Mouse (Mus musculus) ES-E14 (cell line): ENCODE measurements around the gene Pcdh15. TPM values are rescaled to one million over a fixed set of nuclear protein-coding genes. Genes with fewer than 3 reads are reported as not detected.

Experiments used
- DNase-seq: peaks from one replicate; pipeline ENCODE4 v3.0.0-alpha.2; 2013; ENCODE audit warnings: low read depth, low spot score
- H3K27ac ChIP-seq: 2 replicates; pipeline ENCODE4 v1.5.1; 2012; ENCODE audit warnings: low read depth, mild to moderate bottlenecking, low read length, moderate library complexity, mixed read lengths; ENCODE audit not compliant: poor library complexity, insufficient read depth, severe bottlenecking
- H3K36me3 ChIP-seq: 2 replicates; pipeline ENCODE4 v1.6.1; 2012; ENCODE audit warnings: mild to moderate bottlenecking, low read length, moderate library complexity, mixed read lengths; ENCODE audit not compliant: control insufficient read depth, poor library complexity, insufficient read depth, severe bottlenecking
- H3K4me1 ChIP-seq, 2 experiments: fragments of 150-350 bp in 1 of 2; sonication (generic) in 1 of 2; 2 replicates each; pipeline ENCODE4 v1.6.1; 2012; ENCODE audit warnings: low read length in 2 of 2, mild to moderate bottlenecking in 1 of 2, mixed read lengths in 1 of 2; ENCODE audit not compliant: control insufficient read depth in 2 of 2, insufficient read depth in 2 of 2, poor library complexity in 1 of 2
- H3K4me3 ChIP-seq, 2 experiments: fragments of 150-350 bp in 1 of 2; sonication (generic) in 1 of 2; 2 replicates each; pipeline ENCODE4 v1.5.1; 2012; ENCODE audit warnings: low read length in 2 of 2, low read depth in 1 of 2, mild to moderate bottlenecking in 1 of 2, mixed read lengths in 1 of 2; ENCODE audit not compliant: insufficient read depth in 1 of 2, poor library complexity in 1 of 2, severe bottlenecking in 1 of 2
- H3K9ac ChIP-seq: 2 replicates; pipeline ENCODE4 v1.6.1; 2012; ENCODE audit warnings: low read depth, mild to moderate bottlenecking, low read length, mixed read lengths; ENCODE audit not compliant: poor library complexity, insufficient read depth, severe bottlenecking
- H3K9me3 ChIP-seq: fragments of 150-350 bp; sonication (generic); 2 replicates; pipeline ENCODE4 v1.6.1; 2012; ENCODE audit warnings: low read depth, mild to moderate bottlenecking, low read length; ENCODE audit not compliant: control insufficient read depth, insufficient read depth
- CHD2 ChIP-seq: IDR thresholded peaks from 2 replicates; pipeline ENCODE4 v1.6.1; 2014; ENCODE audit warnings: mild to moderate bottlenecking, low read depth, low read length, inconsistent platforms
- HCFC1 ChIP-seq: IDR thresholded peaks from 2 replicates; pipeline ENCODE4 v1.6.1; 2012; ENCODE audit warnings: low read length, inconsistent platforms, borderline replicate concordance; ENCODE audit not compliant: insufficient read depth
- MAFK ChIP-seq: IDR thresholded peaks from 2 replicates; pipeline ENCODE4 v1.6.1; 2014; ENCODE audit warnings: mild to moderate bottlenecking, low read depth, low read length, inconsistent platforms; ENCODE audit not compliant: insufficient read depth
- ZC3H11A ChIP-seq: IDR thresholded peaks from 2 replicates; pipeline ENCODE4 v1.6.1; 2012; ENCODE audit warnings: low read depth, mild to moderate bottlenecking, inconsistent platforms, low read length, borderline replicate concordance
- ZNF384 ChIP-seq: IDR thresholded peaks from 2 replicates; pipeline ENCODE4 v1.6.1; 2012; ENCODE audit warnings: low read depth, low read length, inconsistent platforms
- in situ Hi-C, 2 experiments: fragments of 600-800 bp; cut with MboI; formaldehyde crosslinking; loops; one replicate each; pipeline ENCODE4 v1.15.1; 2025; ENCODE audit warnings: low sequenced_read_pairs in 2 of 2, inconsistent platforms in 1 of 2; ENCODE audit not compliant: unreplicated experiment in 2 of 2
- total RNA-seq: library from RNA; depleted of rRNA; stranded (reverse); fragments of 300-350 nt; gene quantifications from 2 replicates; pipeline ENCODE4 v1.2.3, GENCODE M21; 2012

Pcdh15 gene
- total RNA-seq, 1 experiment = 0.04 TPM

DNA sequence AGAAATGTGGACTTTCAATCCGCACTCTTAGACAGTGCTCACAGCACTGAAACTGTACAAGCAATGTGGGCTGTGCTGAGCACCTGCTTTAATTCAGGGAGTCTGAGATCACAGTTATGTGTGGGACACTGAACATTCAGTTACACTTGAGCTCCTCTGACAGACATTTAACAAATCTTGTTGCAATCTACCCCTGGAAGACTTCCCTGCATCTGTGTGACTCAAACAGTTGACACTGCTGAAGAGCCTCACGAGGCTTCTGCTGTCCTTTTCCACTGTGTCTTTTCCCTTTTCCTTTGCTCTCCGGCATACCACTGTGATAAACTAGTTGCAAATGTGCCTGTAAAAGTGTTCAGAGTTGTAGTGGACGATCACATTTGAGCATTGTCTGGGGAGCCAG is 793.1 kb downstream of the Pcdh15 start:
- Histone ChIP-seq H3K27ac (no peak overlapping the region), H3K9ac (no peak overlapping the region), H3K36me3 (no peaks in the 10 kb centered on the region), H3K9me3 (no peaks in the 10 kb centered on the region), H3K4me1 (peaks cover 0 to 7% of the 10 kb centered on the region in 2 experiments; a peak in 1 of 4 replicates), H3K4me3 (no peak overlapping the region)
- no peak for TF ChIP-seq HCFC1
- TF ChIP-seq CHD2 = no peak
- no peak for TF ChIP-seq ZNF384
- TF ChIP-seq MAFK = no peak
- no peak for TF ChIP-seq ZC3H11A
- no peak for DNase-seq
- in situ Hi-C loops = no loop called here

DNA sequence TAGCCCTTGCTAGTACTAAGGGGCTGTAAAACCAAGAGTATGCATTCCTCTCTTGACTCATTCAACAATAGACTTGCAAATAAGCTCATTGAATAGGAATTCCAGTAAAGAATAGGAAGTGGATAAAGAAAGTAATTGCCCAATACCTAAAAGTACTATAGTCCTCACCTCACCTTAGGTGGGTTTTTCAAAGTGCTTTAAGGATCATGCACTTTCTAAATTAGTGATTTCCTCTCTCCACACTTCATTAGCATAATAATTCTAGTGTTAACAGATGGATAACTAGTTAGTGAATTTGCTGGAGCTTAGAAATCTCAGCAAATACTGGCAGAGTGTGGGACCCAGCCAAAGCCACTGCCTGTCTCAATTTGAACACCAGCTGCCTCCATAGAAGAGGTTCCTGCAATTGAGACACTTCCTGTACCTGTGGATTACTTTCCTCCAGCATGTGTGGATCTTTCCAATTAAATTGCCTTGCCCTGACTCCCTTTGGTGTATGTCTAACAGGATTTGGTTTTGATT is 797.0 kb downstream of the Pcdh15 start:
- DNase-seq = peak; percentile 25
- Histone ChIP-seq H3K9me3 (no peaks in the 10 kb centered on the region), H3K4me1 (peaks cover 0 to 7% of the 10 kb centered on the region in 2 experiments; a peak in 1 of 4 replicates), H3K9ac (no peak overlapping the region), H3K27ac (no peak overlapping the region), H3K4me3 (no peak overlapping the region), H3K36me3 (no peaks in the 10 kb centered on the region)
- in situ Hi-C loops = no loop called here
- TF ChIP-seq MAFK = no peak
- TF ChIP-seq ZC3H11A = no peak
- no peak for TF ChIP-seq ZNF384
- TF ChIP-seq HCFC1 = no peak
- TF ChIP-seq CHD2 = no peak

GRCm38 (mm10) chr10:73899165-73899564 is 800.0 kb downstream of the Pcdh15 start:
- Histone ChIP-seq H3K36me3 (no peaks in the 10 kb centered on the region), H3K9me3 (no peaks in the 10 kb centered on the region), H3K27ac (no peak overlapping the region), H3K4me3 (no peak overlapping the region), H3K4me1 (no peaks in the 10 kb centered on the region), H3K9ac (no peak overlapping the region)
- TF ChIP-seq CHD2 (no peak), MAFK (no peak), ZNF384 (no peak), ZC3H11A (no peak), HCFC1 (no peak)
- DNase-seq = no peak
- in situ Hi-C loops = no loop called here

GRCm38 (mm10) chr10:73907626-73908025 is 808.5 kb downstream of the Pcdh15 start:
- TF ChIP-seq CHD2 (no peak), MAFK (no peak), ZNF384 (no peak), ZC3H11A (no peak), HCFC1 (no peak)
- Histone ChIP-seq H3K9ac (no peak overlapping the region), H3K4me1 (no peaks in the 10 kb centered on the region), H3K9me3 (no peaks in the 10 kb centered on the region), H3K4me3 (no peak overlapping the region), H3K36me3 (no peaks in the 10 kb centered on the region), H3K27ac (no peak overlapping the region)
- no peak for DNase-seq
- in situ Hi-C loops = no loop called here
